In genomic region chr14:77280893-77281292, GRCm38 (mm10) we compare ENCODE assay signal across 21 mouse cellular contexts.
A peak's percentile ranks its signal among the peaks of the same experiment; 100 is the strongest.
DNase-seq lines count a peak whose midpoint lies in the region; ATAC-seq and TF ChIP-seq lines count a peak whose summit lies in the region.
"Had no signal": no experiment of that assay in that cellular context is flagged by ENCODE, and none has a peak within 500 bp of the region (broad histone marks: within the 10 kb centered on the region; RNA-seq: fewer than 3 reads in every experiment).

No protein-coding gene starts in this region.

- H3K36me3 ChIP-seq in intestine, embryonic 15.5 days: no peaks in the 10 kb centered on the region
- H3K36me3 ChIP-seq in intestine, postnatal 0 days (ENCODE audit: control insufficient read depth, insufficient read depth): no peaks in the 10 kb centered on the region
- H3K36me3 ChIP-seq: embryonic facial prominence, embryonic 10.5 days; embryonic facial prominence, embryonic 12.5 days; forebrain, embryonic 12.5 days had no signal

- WGBS in intestine, embryonic 15.5 days: 65% methylated on average over 7 of the region's 7 CpGs
- 33% methylated on average over 7 of the region's 7 CpGs for WGBS in intestine, postnatal 0 days

- no peak overlapping the region for H3K4me2 ChIP-seq in intestine, embryonic 15.5 days (replicated peaks)
- peak overlapping the region; percentile 21; the same call in 1 of the 2 replicates for H3K4me2 ChIP-seq in intestine, postnatal 0 days (replicated peaks; ENCODE audit: low read depth)
- H3K4me2 ChIP-seq: embryonic facial prominence, embryonic 12.5 days; forebrain, embryonic 12.5 days had no signal

- peak; percentile 92 for ATAC-seq in intestine, embryonic 15.5 days
- ATAC-seq in intestine, postnatal 0 days: peak; percentile 75
- ATAC-seq: forebrain, embryonic 14.5 days; forebrain, postnatal 0 days had no signal

- no peaks in the 10 kb centered on the region for H3K4me1 ChIP-seq in intestine, embryonic 15.5 days (replicated peaks)
- H3K4me1 ChIP-seq in intestine, postnatal 0 days (replicated peaks; ENCODE audit: control insufficient read depth, insufficient read depth, low read length): no peaks in the 10 kb centered on the region
- H3K4me1 ChIP-seq: embryonic facial prominence, embryonic 12.5 days had no signal

- DNase-seq in heart, adult 11 months: peak; percentile 57
- DNase-seq in heart, adult 9 months (ENCODE audit: low spot score in 2 of 2): no peak
- no peak for DNase-seq in embryo, embryonic 10.5 days (ENCODE audit: low spot score)
- no peak for DNase-seq in frontal cortex, postnatal 25 days (ENCODE audit: low spot score in 2 of 2)
- DNase-seq in left cerebral cortex, postnatal 14 days (ENCODE audit: low spot score in 2 of 2): no peak
- DNase-seq: adrenal gland, adult 2 months; adrenal gland, postnatal 10 days; adrenal gland, postnatal 25 days; cerebellum, adult 11 months; cerebellum, adult 18-20 months; cerebellum, adult 8-10 months; cerebellum, adult 9-11 months; cerebellum, postnatal 14 days; cerebellum, postnatal 36 days; forebrain, postnatal 0 days had no signal

- H3K27ac ChIP-seq in intestine, embryonic 15.5 days: no peak overlapping the region
- H3K27ac ChIP-seq in intestine, postnatal 0 days (ENCODE audit: low read depth, low read length): no peak overlapping the region
- H3K27ac ChIP-seq: embryonic facial prominence, embryonic 10.5 days; embryonic facial prominence, embryonic 12.5 days; forebrain, embryonic 12.5 days had no signal

- no peaks in the 10 kb centered on the region for H3K9me3 ChIP-seq in intestine, embryonic 15.5 days
- no peaks in the 10 kb centered on the region for H3K9me3 ChIP-seq in intestine, postnatal 0 days (ENCODE audit: control insufficient read depth)
- H3K9me3 ChIP-seq: embryonic facial prominence, embryonic 10.5 days; embryonic facial prominence, embryonic 12.5 days; forebrain, embryonic 12.5 days had no signal

- H3K4me3 ChIP-seq in intestine, embryonic 15.5 days (replicated peaks): no peak overlapping the region
- no peak overlapping the region for H3K4me3 ChIP-seq in intestine, postnatal 0 days (ENCODE audit: low read depth, low read length)
- H3K4me3 ChIP-seq: embryonic facial prominence, embryonic 10.5 days; embryonic facial prominence, embryonic 12.5 days; forebrain, embryonic 12.5 days had no signal

- intact Hi-C loops in left cerebral cortex, postnatal 14 days (cut with DNase I): no loop called here

- TF ChIP-seq CTCF in intestine, postnatal 0 days (IDR thresholded peaks at IDR 0.05; ENCODE audit: low read depth): no peak

- H3K9ac ChIP-seq in intestine, embryonic 15.5 days: no peak overlapping the region
- H3K9ac ChIP-seq in intestine, postnatal 0 days (ENCODE audit: low read depth, low read length): no peak overlapping the region
- H3K9ac ChIP-seq: embryonic facial prominence, embryonic 12.5 days; forebrain, embryonic 12.5 days; forebrain, postnatal 0 days had no signal

- H3K27me3 ChIP-seq in intestine, embryonic 15.5 days (replicated peaks): no peaks in the 10 kb centered on the region
- no peaks in the 10 kb centered on the region for H3K27me3 ChIP-seq in intestine, postnatal 0 days (replicated peaks; ENCODE audit: control insufficient read depth, insufficient read depth, low read length)
- H3K27me3 ChIP-seq: embryonic facial prominence, embryonic 12.5 days; forebrain, embryonic 12.5 days had no signal
